Mouse (Mus musculus): ENCODE measurements at regions not wholly inside any gene's neighbourhood (a gene's known extent, or its start where the extent isn't known, plus 50 kb on each side); places are given as distances from the start of the nearest gene placed in this dataset.
A peak's percentile ranks its signal among the peaks of the same experiment; 100 is the strongest.
"Not testable (repeated sequence)": the region's sequence is repeated elsewhere in the genome, so short reads cannot be mapped to it uniquely, and the experiment has no call there.

GRCm38 (mm10) chr17:55186361-55186760 lies 258.8 kb upstream of the St6gal2 start:
- no peak for DNase-seq (ENCODE audit: low read depth, low spot score)

- DNase-seq (ENCODE audit: low read depth, low spot score), result no peak
Measured at GRCm38 (mm10) chr17:55186826-55187225, 258.4 kb upstream of the St6gal2 start.

- no peak for DNase-seq (ENCODE audit: low read depth, low spot score)
Measured at GRCm38 (mm10) chr17:55206585-55206984, 238.6 kb upstream of the St6gal2 start.

GRCm38 (mm10) chr17:55218176-55219099 lies 226.7 kb upstream of the St6gal2 start:
- DNase-seq (ENCODE audit: low read depth, low spot score), result not testable (repeated sequence)

GRCm38 (mm10) chr17:55224058-55224457 lies 221.1 kb upstream of the St6gal2 start:
- DNase-seq (ENCODE audit: low read depth, low spot score), result no peak

- no peak for DNase-seq (ENCODE audit: low read depth, low spot score)
Measured at GRCm38 (mm10) chr17:55234262-55234661, 210.9 kb upstream of the St6gal2 start.

- DNase-seq (ENCODE audit: low read depth, low spot score), result no peak
Measured at GRCm38 (mm10) chr17:55262638-55263037, 182.5 kb upstream of the St6gal2 start.

GRCm38 (mm10) chr17:55276541-55276940 lies 168.6 kb upstream of the St6gal2 start:
- DNase-seq (ENCODE audit: low read depth, low spot score), result no peak

- DNase-seq (ENCODE audit: low read depth, low spot score), result no peak
Measured at GRCm38 (mm10) chr17:55281276-55281675, 163.9 kb upstream of the St6gal2 start.

GRCm38 (mm10) chr17:55288589-55288988 lies 156.6 kb upstream of the St6gal2 start:
- DNase-seq (ENCODE audit: low read depth, low spot score), result no peak

- no peak for DNase-seq (ENCODE audit: low read depth, low spot score)
Measured at GRCm38 (mm10) chr17:55292656-55293055, 152.5 kb upstream of the St6gal2 start.

- no peak for DNase-seq (ENCODE audit: low read depth, low spot score)
Measured at GRCm38 (mm10) chr17:55296701-55297100, 148.5 kb upstream of the St6gal2 start.

GRCm38 (mm10) chr17:55298852-55299251 lies 146.3 kb upstream of the St6gal2 start:
- no peak for DNase-seq (ENCODE audit: low read depth, low spot score)

- DNase-seq (ENCODE audit: low read depth, low spot score), result no peak
Measured at GRCm38 (mm10) chr17:55320959-55321358, 124.2 kb upstream of the St6gal2 start.

GRCm38 (mm10) chr17:55359305-55359704 lies 85.9 kb upstream of the St6gal2 start:
- no peak for DNase-seq (ENCODE audit: low read depth, low spot score)

GRCm38 (mm10) chr17:55367064-55367463 lies 78.1 kb upstream of the St6gal2 start:
- peak; percentile 0 for DNase-seq (ENCODE audit: low read depth, low spot score)

GRCm38 (mm10) chr17:55367464-55368207 lies 77.5 kb upstream of the St6gal2 start:
- DNase-seq (ENCODE audit: low read depth, low spot score), result peak; percentile 38

Measured in retina, postnatal 7 days (tissue).